Mouse (Mus musculus) myocyte (in vitro differentiated cells): Measurements from ENCODE around the gene Asb18.

ENCODE experiments used
- POLR2A ChIP-seq: IDR thresholded peaks from one replicate; pipeline ENCODE4 v1.6.1; 2011; ENCODE audit warnings: low read depth, mild to moderate bottlenecking, control low read depth, moderate library complexity; ENCODE audit not compliant: insufficient read length
- USF1 ChIP-seq: IDR thresholded peaks from one replicate; pipeline ENCODE4 v1.6.1; 2011; ENCODE audit warnings: low read depth, mild to moderate bottlenecking, control low read depth, moderate library complexity

DNA sequence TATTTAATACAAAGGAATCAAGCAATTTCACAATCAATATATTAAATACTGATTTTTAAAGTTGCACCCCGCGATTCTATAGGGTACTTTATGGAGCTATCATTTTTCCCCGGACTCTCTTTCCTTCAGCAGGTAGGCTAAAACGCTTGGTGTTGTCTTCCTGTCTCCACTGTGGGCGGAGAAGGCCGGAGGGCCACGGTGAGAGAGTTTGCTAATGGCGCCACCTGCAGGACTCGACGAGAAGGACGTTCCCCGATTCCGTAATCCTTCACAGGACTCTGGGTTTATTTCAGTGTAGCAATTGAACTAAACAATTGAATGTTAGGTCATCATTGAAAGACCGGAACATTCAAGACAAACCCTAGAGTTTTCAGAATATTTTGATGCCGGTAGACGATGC lies 71.3 kb downstream of the Asb18 start:
- TF ChIP-seq USF1 (no peak), POLR2A (no peak)
